Mouse (Mus musculus) limb, embryonic 14.5 days (tissue): ENCODE data around the gene Vps41. TPM values are rescaled to one million over a fixed set of nuclear protein-coding genes. Genes with fewer than 3 reads are reported as not detected.

Experiments
- ATAC-seq: fragments of 200-750 bp; cut with Nextera tagmentation; 2 replicates; pipeline ENCODE4 v1.8.0; 2017; ENCODE audit warnings: low read depth, moderate number of reproducible peaks, moderate TSS enrichment; ENCODE audit not compliant: low FRiP score
- DNase-seq: peaks from one replicate; pipeline ENCODE4 v3.0.0-alpha.2; 2015; ENCODE audit warnings: low spot score
- H3K27ac ChIP-seq: fragments of 300-500 bp; sonication (generic); replicated peaks from 2 replicates; pipeline ENCODE4 v1.5.1; 2014; ENCODE audit warnings: low read depth, mild to moderate bottlenecking, low read length, moderate library complexity, mixed read lengths
- H3K27me3 ChIP-seq: fragments of 300-500 bp; sonication (generic); 2 replicates; pipeline ENCODE4 v1.6.1; 2014; ENCODE audit warnings: low read length, mixed read lengths; ENCODE audit not compliant: control insufficient read depth, insufficient read depth
- H3K36me3 ChIP-seq: fragments of 300-500 bp; sonication (generic); 2 replicates; pipeline ENCODE4 v1.6.1; 2014; ENCODE audit warnings: mild to moderate bottlenecking, low read length, moderate library complexity, mixed read lengths; ENCODE audit not compliant: control insufficient read depth, insufficient read depth
- H3K4me1 ChIP-seq: fragments of 300-500 bp; sonication (generic); 2 replicates; pipeline ENCODE4 v1.6.1; 2014; ENCODE audit warnings: antibody characterized with exemption, low read length, mixed read lengths; ENCODE audit not compliant: control insufficient read depth, insufficient read depth
- H3K4me2 ChIP-seq: fragments of 300-500 bp; sonication (generic); replicated peaks from 2 replicates; pipeline ENCODE4 v1.6.1; 2014; ENCODE audit warnings: low read depth, mild to moderate bottlenecking, low read length, moderate library complexity; ENCODE audit not compliant: severe bottlenecking
- H3K4me3 ChIP-seq: fragments of 300-500 bp; sonication (generic); replicated peaks from 2 replicates; pipeline ENCODE4 v1.5.1; 2014; ENCODE audit warnings: low read length
- H3K9ac ChIP-seq: fragments of 300-500 bp; sonication (generic); 2 replicates; pipeline ENCODE4 v1.6.1; 2014; ENCODE audit warnings: mild to moderate bottlenecking, low read depth, low read length, moderate library complexity; ENCODE audit not compliant: severe bottlenecking
- H3K9me3 ChIP-seq: fragments of 300-500 bp; sonication (generic); 2 replicates; pipeline ENCODE4 v1.6.1; 2016; ENCODE audit warnings: low read length; ENCODE audit not compliant: control insufficient read depth
- POLR2A ChIP-seq: fragments of 200-500 bp; IDR thresholded peaks from 2 replicates; pipeline ENCODE4 v1.8.0; 2012; ENCODE audit warnings: inconsistent platforms, mild to moderate bottlenecking, moderate library complexity, borderline replicate concordance; ENCODE audit not compliant: insufficient read depth, insufficient read length; ENCODE audit errors: extremely low read depth
- WGBS: fragments of 180-500 bp; shearing (Covaris S2); extraction: QIAGEN DNeasy Blood & Tissue Kit; methylation state at CpG from one replicate; pipeline ENCODE4 v1.1.7; 2014; 5-methylcytosine and 5-hydroxymethylcytosine counted together
- polyA plus RNA-seq, 2 experiments: library from polyadenylated mRNA; depleted of rRNA in 1 of 2; stranded (reverse) in 1 of 2; unstranded in 1 of 2; fragments of >200 nt; fragmentation: Nextera tagmentation in 1 of 2; extraction: Ambion mirVana in 1 of 2; gene quantifications; 2 replicates each; pipeline versions ENCODE4 v1.2.1 to v1.2.3; 2012 to 2014

Vps41 gene
- polyA plus RNA-seq, 2 experiments, result 39.8 to 68.5 TPM

- no peak for TF ChIP-seq POLR2A
- Histone ChIP-seq H3K4me2 (no peak overlapping the region), H3K27me3 (no peaks in the 10 kb centered on the region), H3K4me3 (no peak overlapping the region), H3K4me1 (no peaks in the 10 kb centered on the region), H3K27ac (no peak overlapping the region), H3K9me3 (no peaks in the 10 kb centered on the region), H3K9ac (no peak overlapping the region), H3K36me3 (peaks cover 23% of the 10 kb centered on the region)
- DNase-seq, result peak; percentile 79
- 21% methylated on average over 11 of the region's 11 CpGs for WGBS
- peak; percentile 81 for ATAC-seq
Measured at GRCm38 (mm10) chr13:18809978-18810675, 93.0 kb downstream of the Vps41 start.

DNA sequence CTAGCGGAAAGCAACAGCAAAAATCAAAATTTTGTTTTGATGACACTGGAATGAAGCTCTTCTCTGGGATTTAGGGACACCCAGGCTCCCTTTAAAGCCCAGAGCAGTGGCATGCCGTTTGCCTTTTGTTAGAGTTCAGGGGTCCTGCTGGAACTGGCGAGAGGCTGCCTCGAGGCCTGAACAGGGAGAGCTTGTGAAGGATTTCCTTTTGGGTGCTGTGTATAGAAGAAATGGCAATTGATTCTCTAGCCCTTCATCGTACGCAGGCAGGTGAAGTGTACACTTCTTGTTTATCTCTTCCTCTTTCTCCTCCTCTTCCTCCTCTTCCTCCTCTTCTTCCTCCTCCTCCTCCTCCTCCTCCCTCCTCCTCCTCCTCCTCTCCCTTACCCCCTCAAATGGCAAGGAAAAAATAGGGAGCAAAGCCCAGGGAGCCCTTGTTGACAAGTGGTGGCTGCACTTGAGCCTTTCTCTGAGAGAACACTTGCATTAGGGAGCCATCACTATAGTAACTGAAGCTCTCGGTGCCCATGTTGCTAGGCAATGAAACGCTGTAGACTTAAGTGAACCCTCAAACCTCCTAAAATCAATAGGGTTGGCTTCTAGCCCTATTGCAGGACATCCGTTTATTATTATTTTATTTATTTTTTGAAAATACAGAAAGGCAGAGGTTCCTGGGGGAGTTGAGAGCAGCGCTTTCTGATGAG lies 107.5 kb downstream of the Vps41 start:
- DNase-seq, result no peak
- Histone ChIP-seq H3K4me2 (no peak overlapping the region), H3K27me3 (no peaks in the 10 kb centered on the region), H3K27ac (no peak overlapping the region), H3K36me3 (peaks cover 11% of the 10 kb centered on the region; the same call in 1 of the 2 replicates), H3K9me3 (no peaks in the 10 kb centered on the region), H3K9ac (no peak overlapping the region), H3K4me1 (no peaks in the 10 kb centered on the region), H3K4me3 (no peak overlapping the region)
- 81% methylated on average over 10 of the region's 10 CpGs for WGBS
- no peak for ATAC-seq
- TF ChIP-seq POLR2A, result no peak

DNA sequence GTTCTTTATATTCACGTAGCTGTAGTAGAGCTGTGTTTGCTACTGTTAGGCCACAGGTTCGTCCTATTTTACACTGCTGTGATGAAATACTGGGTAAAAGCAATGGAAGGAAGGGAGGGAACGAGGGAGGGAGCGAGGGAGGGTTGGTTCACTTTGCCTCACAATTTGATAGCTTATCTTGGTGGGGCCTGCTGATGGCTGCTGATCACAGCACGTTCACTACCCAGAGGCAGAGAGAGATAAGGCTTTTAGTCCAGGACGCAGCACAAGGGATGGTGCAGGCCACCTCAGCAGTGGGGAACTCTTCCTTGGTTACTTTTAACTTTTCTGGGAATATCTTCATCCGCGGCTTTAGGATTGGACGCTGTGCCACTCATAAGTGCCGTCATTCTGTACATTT lies 109.9 kb downstream of the Vps41 start:
- no peak for TF ChIP-seq POLR2A
- no peak overlapping the region for H3K27ac ChIP-seq
- ATAC-seq, result no peak
- WGBS, result 91% methylated on average over 10 of the region's 10 CpGs
- no peaks in the 10 kb centered on the region for H3K9me3 ChIP-seq
- H3K9ac ChIP-seq, result no peak overlapping the region
- H3K4me3 ChIP-seq, result no peak overlapping the region
- DNase-seq, result no peak
- H3K4me1 ChIP-seq, result no peaks in the 10 kb centered on the region
- H3K36me3 ChIP-seq, result peaks cover 13% of the 10 kb centered on the region; the same call in 1 of the 2 replicates
- no peaks in the 10 kb centered on the region for H3K27me3 ChIP-seq
- H3K4me2 ChIP-seq, result no peak overlapping the region

DNA sequence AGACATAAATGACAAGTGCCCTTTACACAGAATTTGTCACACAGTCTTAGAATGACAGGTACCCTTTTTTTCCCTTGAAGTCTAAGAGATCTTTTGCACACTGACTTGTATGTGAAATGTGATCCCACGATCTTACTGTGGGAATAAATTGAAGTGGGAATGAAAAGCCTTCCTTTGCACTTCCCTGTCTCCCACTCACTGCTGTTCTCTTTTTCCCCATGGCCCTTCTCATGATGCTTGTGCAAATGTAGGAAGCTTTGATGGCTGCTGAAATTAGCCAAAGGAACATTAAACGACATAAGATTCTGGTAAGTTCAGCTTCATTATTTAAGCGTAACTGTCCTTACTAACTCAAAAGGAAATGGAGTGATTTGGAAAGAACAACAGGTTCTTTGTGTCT lies 113.4 kb downstream of the Vps41 start:
- 79% methylated on average over 3 of the region's 3 CpGs for WGBS
- no peaks in the 10 kb centered on the region for H3K27me3 ChIP-seq

DNA sequence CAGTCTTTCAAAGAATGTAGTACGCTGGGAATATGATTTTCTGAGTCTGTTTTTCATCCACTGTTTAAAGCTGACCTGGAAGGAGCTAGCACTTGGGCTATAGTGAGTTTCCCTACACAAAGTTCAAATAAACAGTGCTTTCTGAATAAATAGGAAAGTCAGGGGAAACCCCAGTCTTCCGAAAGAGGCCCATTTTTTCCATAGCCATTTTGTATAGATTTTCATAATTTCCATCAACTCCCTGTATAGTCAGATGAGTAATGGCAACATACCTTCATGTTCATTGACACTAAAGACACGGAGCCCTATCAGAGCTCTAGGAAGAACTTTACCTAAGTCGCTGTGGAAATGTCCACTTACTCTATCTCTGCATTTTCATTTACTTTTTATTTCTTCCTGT lies 122.1 kb downstream of the Vps41 start:
- H3K27ac ChIP-seq, result no peak overlapping the region
- no peak overlapping the region for H3K4me3 ChIP-seq
- H3K27me3 ChIP-seq, result no peaks in the 10 kb centered on the region
- H3K4me1 ChIP-seq, result no peaks in the 10 kb centered on the region
- DNase-seq, result no peak
- no peak for TF ChIP-seq POLR2A
- H3K9ac ChIP-seq, result no peak overlapping the region
- 95% methylated on average over 4 of the region's 4 CpGs for WGBS
- no peak for ATAC-seq
- no peaks in the 10 kb centered on the region for H3K9me3 ChIP-seq
- no peaks in the 10 kb centered on the region for H3K36me3 ChIP-seq
- no peak overlapping the region for H3K4me2 ChIP-seq

More for the DNA sequence above, 113.4 kb downstream of the Vps41 start:
- TF ChIP-seq POLR2A, result no peak
- no peak overlapping the region for H3K4me2 ChIP-seq
- 0 out of 2 replicates have a peak, but pooled peaks cover 10% of the 10 kb centered on the region for H3K36me3 ChIP-seq
- no peak overlapping the region for H3K9ac ChIP-seq
- no peaks in the 10 kb centered on the region for H3K4me1 ChIP-seq
- H3K9me3 ChIP-seq, result no peaks in the 10 kb centered on the region
- no peak for ATAC-seq
- no peak for DNase-seq
- H3K27ac ChIP-seq, result no peak overlapping the region
- H3K4me3 ChIP-seq, result no peak overlapping the region
